Mouse (Mus musculus) liver, embryonic 15.5 days (tissue): ENCODE measurements around the gene Gm20388. TPM values are rescaled to one million over a fixed set of nuclear protein-coding genes. Genes with fewer than 3 reads are reported as not detected.

ENCODE experiments used
- ATAC-seq: fragments of 200-750 bp; cut with Nextera tagmentation; 2 replicates; pipeline ENCODE4 v1.8.0; 2017; ENCODE audit warnings: moderate number of reproducible peaks, mild to moderate bottlenecking, moderate library complexity; ENCODE audit not compliant: insufficient read depth
- H3K27ac ChIP-seq: fragments of 300-500 bp; sonication (generic); replicated peaks from 2 replicates; pipeline ENCODE4 v1.5.1; 2015; ENCODE audit warnings: mild to moderate bottlenecking, inconsistent platforms
- H3K27me3 ChIP-seq: fragments of 300-500 bp; sonication (generic); 2 replicates; pipeline ENCODE4 v1.6.1; 2015; ENCODE audit warnings: mild to moderate bottlenecking, inconsistent platforms
- H3K36me3 ChIP-seq: fragments of 300-500 bp; sonication (generic); replicated peaks from 2 replicates; pipeline ENCODE4 v1.6.1; 2015; ENCODE audit warnings: moderate library complexity, mild to moderate bottlenecking, inconsistent platforms
- H3K4me1 ChIP-seq: fragments of 300-500 bp; sonication (generic); replicated peaks from 2 replicates; pipeline ENCODE4 v1.6.1; 2015; ENCODE audit warnings: inconsistent platforms
- H3K4me2 ChIP-seq: fragments of 300-500 bp; sonication (generic); 2 replicates; pipeline ENCODE4 v1.6.1; 2015; ENCODE audit warnings: moderate library complexity, mild to moderate bottlenecking, inconsistent platforms
- H3K4me3 ChIP-seq: fragments of 300-500 bp; sonication (generic); replicated peaks from 2 replicates; pipeline ENCODE4 v1.5.1; 2015; ENCODE audit warnings: mild to moderate bottlenecking, inconsistent platforms
- H3K9ac ChIP-seq: fragments of 300-500 bp; sonication (generic); 2 replicates; pipeline ENCODE4 v1.6.1; 2015; ENCODE audit warnings: moderate library complexity, mild to moderate bottlenecking, inconsistent platforms
- H3K9me3 ChIP-seq: fragments of 300-500 bp; sonication (generic); replicated peaks from 2 replicates; pipeline ENCODE4 v1.6.1; 2016; ENCODE audit warnings: inconsistent platforms
- WGBS: fragments of 180-500 bp; shearing (Covaris S2); methylation state at CpG from one replicate; pipeline ENCODE4 v1.1.7; 2015; ENCODE audit warnings: mixed read lengths; ENCODE audit not compliant: insufficient replicate concordance; 5-methylcytosine and 5-hydroxymethylcytosine counted together
- polyA plus RNA-seq: library from polyadenylated mRNA; unstranded; fragments of >200 nt; fragmentation: Nextera tagmentation; extraction: Ambion mirVana; gene quantifications from 2 replicates; pipeline ENCODE4 v1.2.1, GENCODE M21; 2015

Gene Gm20388
- polyA plus RNA-seq, 1 experiment from 2014 or later, result not detected

DNA sequence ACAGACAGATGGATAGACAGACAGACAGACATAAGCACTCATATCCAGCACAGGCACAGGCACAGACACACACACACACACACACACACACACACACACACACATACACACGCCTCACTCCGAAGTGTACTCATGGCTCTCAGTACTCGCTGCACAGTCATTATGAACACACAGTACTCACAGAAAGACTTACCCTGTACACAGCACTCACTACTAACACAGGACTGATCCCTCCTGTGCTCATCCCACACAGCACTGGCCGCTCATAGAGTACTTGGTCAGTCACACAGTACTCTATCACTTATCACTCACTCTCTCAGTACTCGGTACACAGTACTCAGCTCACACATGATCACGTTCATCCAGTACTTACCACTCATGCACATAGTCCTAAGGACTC lies 462.0 kb downstream of the Gm20388 start:
- Histone ChIP-seq H3K27ac (peak overlapping the region; percentile 98), H3K4me1 (peaks cover 98% of the 10 kb centered on the region), H3K4me2 (peak overlapping the region; percentile 89), H3K9ac (peak overlapping the region; percentile 60), H3K36me3 (no peaks in the 10 kb centered on the region), H3K4me3 (no peak overlapping the region), H3K9me3 (no peaks in the 10 kb centered on the region), H3K27me3 (no peaks in the 10 kb centered on the region)
- WGBS, result 49% methylated on average over 6 of the region's 6 CpGs
- no peak for ATAC-seq

DNA sequence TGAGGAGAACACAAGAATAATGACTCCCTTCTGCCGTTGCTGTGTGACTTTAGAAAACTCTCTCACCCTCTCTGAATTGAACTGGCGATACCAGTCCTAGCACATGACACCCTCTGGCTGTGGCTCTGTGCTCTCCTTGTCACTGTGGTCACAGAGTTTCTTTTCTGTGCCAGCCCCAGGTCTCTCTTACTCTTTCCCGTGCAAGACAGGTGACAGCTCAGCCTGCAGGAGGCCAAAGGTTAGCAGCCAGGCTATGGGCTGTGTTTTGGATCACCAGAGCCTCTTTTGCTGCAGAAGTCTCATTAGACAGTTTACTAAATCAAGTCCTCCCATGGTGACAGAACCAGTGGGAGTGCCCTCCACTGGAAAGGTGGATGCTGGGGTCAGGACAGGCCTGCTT lies 463.0 kb downstream of the Gm20388 start:
- 58% methylated on average over 3 of the region's 3 CpGs for WGBS
- Histone ChIP-seq H3K27me3 (no peaks in the 10 kb centered on the region), H3K4me1 (peaks cover 98% of the 10 kb centered on the region), H3K9me3 (no peaks in the 10 kb centered on the region), H3K27ac (peak overlapping the region; percentile 98), H3K9ac (peak overlapping the region; percentile 60), H3K36me3 (no peaks in the 10 kb centered on the region), H3K4me2 (no peak overlapping the region), H3K4me3 (no peak overlapping the region)
- no peak for ATAC-seq

GRCm38 (mm10) chr8:120374070-120374469 lies 463.4 kb downstream of the Gm20388 start:
- 86% methylated on average over 1 of the region's 1 CpGs for WGBS
- Histone ChIP-seq H3K9ac (peak overlapping the region; percentile 60; the same call in 1 of the 2 replicates), H3K36me3 (no peaks in the 10 kb centered on the region), H3K27me3 (no peaks in the 10 kb centered on the region), H3K4me3 (no peak overlapping the region), H3K27ac (peak overlapping the region; percentile 98), H3K4me1 (peaks cover 98% of the 10 kb centered on the region), H3K4me2 (no peak overlapping the region), H3K9me3 (no peaks in the 10 kb centered on the region)
- ATAC-seq, result no peak

DNA sequence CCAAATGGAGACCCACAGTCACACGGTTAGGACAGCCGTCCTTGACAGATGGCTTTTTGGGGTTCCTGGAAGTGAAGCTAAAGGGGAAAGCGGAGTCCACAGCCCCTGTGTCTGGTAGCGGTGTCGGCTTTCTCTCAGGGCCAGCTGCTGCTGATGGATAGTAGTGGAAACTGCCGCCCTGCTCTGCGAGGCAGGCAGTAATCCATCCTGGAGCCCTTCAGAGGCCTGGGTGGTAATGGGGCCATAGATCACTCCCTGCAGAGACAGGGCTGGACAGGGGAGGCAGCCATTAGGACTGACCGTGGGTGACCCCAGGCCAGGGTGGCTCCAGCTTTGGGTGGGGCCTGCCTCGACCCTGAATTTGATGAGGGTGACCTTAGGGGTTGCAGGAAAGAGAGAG lies 463.9 kb downstream of the Gm20388 start:
- no peak for ATAC-seq

GRCm38 (mm10) chr8:120375170-120375569 lies 464.5 kb downstream of the Gm20388 start:
- Histone ChIP-seq H3K4me3 (no peak overlapping the region), H3K27me3 (no peaks in the 10 kb centered on the region), H3K36me3 (no peaks in the 10 kb centered on the region), H3K9ac (peak overlapping the region; percentile 60), H3K4me1 (peaks cover 96% of the 10 kb centered on the region), H3K9me3 (no peaks in the 10 kb centered on the region), H3K27ac (peak overlapping the region; percentile 98), H3K4me2 (peak overlapping the region; percentile 23; the same call in 1 of the 2 replicates)
- ATAC-seq, result no peak
- 9% methylated on average over 5 of the region's 5 CpGs for WGBS

More for the DNA sequence above, 463.9 kb downstream of the Gm20388 start:
- Histone ChIP-seq H3K4me1 (peaks cover 98% of the 10 kb centered on the region), H3K4me3 (no peak overlapping the region), H3K4me2 (no peak overlapping the region), H3K36me3 (no peaks in the 10 kb centered on the region), H3K27me3 (no peaks in the 10 kb centered on the region), H3K27ac (peak overlapping the region; percentile 98), H3K9ac (peak overlapping the region; percentile 60), H3K9me3 (no peaks in the 10 kb centered on the region)
- 51% methylated on average over 9 of the region's 9 CpGs for WGBS

DNA sequence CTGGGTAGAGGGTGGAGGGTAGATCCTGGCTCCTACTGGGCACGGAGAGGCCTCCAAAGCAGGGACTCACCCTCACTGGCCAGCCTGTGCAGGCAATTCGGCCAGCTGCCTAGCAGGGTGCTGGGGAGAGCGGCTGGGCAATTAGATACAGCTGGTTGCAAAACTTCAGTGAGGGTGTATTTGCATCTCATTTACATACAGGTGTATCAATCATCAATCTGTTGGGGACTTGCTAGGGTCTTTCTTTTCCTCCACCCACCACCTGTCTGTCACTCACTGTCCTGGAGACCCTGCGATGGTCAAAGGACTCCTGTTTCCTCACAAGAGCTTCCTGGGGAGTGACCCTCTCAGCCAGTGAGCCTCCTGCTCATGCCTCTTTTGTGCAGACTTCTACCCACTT lies 465.6 kb downstream of the Gm20388 start:
- Histone ChIP-seq H3K4me3 (no peak overlapping the region), H3K9ac (no peak overlapping the region), H3K4me2 (no peak overlapping the region), H3K36me3 (no peaks in the 10 kb centered on the region), H3K9me3 (no peaks in the 10 kb centered on the region), H3K27me3 (no peaks in the 10 kb centered on the region), H3K4me1 (peaks cover 88% of the 10 kb centered on the region), H3K27ac (peak overlapping the region; percentile 98)
- ATAC-seq, result no peak
- 80% methylated on average over 4 of the region's 4 CpGs for WGBS

- Histone ChIP-seq H3K9me3 (no peaks in the 10 kb centered on the region), H3K27me3 (no peaks in the 10 kb centered on the region), H3K4me1 (peaks cover 84% of the 10 kb centered on the region), H3K9ac (peak overlapping the region; percentile 38; the same call in 1 of the 2 replicates), H3K36me3 (no peaks in the 10 kb centered on the region), H3K4me3 (no peak overlapping the region), H3K27ac (peak overlapping the region; percentile 98), H3K4me2 (peak overlapping the region; percentile 25)
- no peak for ATAC-seq
- WGBS, result 55% methylated on average over 22 of the region's 22 CpGs
Observed at GRCm38 (mm10) chr8:120376847-120377802, 466.5 kb downstream of the Gm20388 start.

DNA sequence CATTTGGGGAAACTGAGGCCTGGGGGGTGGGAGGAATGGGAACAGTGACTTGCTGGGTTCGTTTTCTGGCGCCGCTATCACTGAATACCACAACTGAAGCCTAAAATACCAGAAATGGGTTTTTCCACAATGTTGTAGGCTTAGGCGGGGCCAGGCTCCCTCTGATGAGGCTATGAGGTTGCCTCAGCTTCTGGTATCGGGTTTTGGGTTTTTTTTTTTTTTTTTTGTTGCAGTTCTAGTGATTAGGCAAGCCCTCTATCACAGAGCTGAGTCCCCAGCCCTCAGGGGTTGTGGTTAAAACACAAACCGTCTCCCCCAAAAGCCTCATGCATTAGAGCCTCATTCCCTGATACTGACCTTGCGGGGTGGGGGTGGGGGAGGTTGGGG lies 467.2 kb downstream of the Gm20388 start:
- H3K4me2 ChIP-seq, result peak overlapping the region; percentile 25
- H3K27me3 ChIP-seq, result no peaks in the 10 kb centered on the region
- H3K9ac ChIP-seq, result peak overlapping the region; percentile 38; the same call in 1 of the 2 replicates
- peak overlapping the region; percentile 98 for H3K27ac ChIP-seq
- peak; percentile 30; the same call in 1 of the 2 replicates for ATAC-seq
- no peaks in the 10 kb centered on the region for H3K9me3 ChIP-seq
- WGBS, result 11% methylated on average over 7 of the region's 7 CpGs
- no peak overlapping the region for H3K4me3 ChIP-seq
- H3K4me1 ChIP-seq, result peaks cover 77% of the 10 kb centered on the region
- H3K36me3 ChIP-seq, result no peaks in the 10 kb centered on the region

DNA sequence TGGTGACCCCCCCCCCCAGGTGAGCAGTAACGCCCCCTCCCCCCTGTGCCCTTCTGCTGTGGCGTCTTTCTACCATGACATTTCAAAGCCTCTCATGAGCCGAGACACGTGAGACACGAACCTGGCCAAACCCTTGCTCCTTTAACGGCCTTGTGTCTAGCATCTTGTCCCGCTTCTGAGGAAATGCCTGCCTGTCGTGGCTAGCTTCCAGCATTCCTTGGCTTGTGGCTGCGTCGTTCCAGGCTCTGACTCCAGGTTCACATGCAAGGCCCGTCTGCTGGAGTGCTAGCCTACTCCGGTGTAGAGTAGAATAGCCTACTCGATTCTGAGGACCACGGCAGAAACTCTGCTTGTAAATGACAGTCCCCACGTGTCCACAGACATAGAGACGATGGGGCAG lies 467.7 kb downstream of the Gm20388 start:
- no peak for ATAC-seq
- H3K9ac ChIP-seq, result no peak overlapping the region; the same call in 1 of the 2 replicates
- H3K9me3 ChIP-seq, result no peaks in the 10 kb centered on the region
- 0 out of 2 replicates have a peak, but pooled peaks cover 3% of the 10 kb centered on the region for H3K27me3 ChIP-seq
- peak overlapping the region; percentile 98 for H3K27ac ChIP-seq
- WGBS, result 38% methylated on average over 16 of the region's 16 CpGs
- H3K4me2 ChIP-seq, result peak overlapping the region; percentile 25; the same call in 1 of the 2 replicates
- H3K4me3 ChIP-seq, result no peak overlapping the region
- H3K36me3 ChIP-seq, result no peaks in the 10 kb centered on the region
- peaks cover 75% of the 10 kb centered on the region for H3K4me1 ChIP-seq

- Histone ChIP-seq H3K9me3 (no peaks in the 10 kb centered on the region), H3K36me3 (no peaks in the 10 kb centered on the region), H3K27ac (peak overlapping the region; percentile 33; the same call in 1 of the 2 replicates), H3K27me3 (0 out of 2 replicates have a peak, but pooled peaks cover 3% of the 10 kb centered on the region), H3K9ac (no peak overlapping the region), H3K4me3 (no peak overlapping the region), H3K4me2 (no peak overlapping the region), H3K4me1 (peaks cover 71% of the 10 kb centered on the region)
- ATAC-seq, result no peak
- 47% methylated on average over 3 of the region's 3 CpGs for WGBS
Observed at GRCm38 (mm10) chr8:120379015-120379414, 468.4 kb downstream of the Gm20388 start.

DNA sequence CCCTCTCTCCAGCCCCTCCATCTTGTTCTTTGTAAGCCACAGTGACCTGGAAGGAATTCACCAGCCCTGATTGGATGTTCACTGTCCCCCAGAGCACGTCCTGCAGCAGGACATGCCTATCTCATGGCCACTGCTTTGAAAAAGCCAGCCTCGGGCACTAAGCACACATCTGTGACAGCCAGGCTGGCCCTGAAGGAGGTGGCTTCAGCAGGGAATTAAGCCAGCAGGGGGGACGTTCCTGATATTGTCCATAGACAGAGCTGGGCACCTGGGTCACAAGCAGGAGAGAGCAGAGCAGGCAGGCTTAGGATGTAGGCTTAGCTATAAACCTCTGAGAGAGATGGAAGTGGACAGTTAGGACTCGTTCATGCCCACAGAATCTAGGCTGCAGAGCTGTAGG lies 471.2 kb downstream of the Gm20388 start:
- Histone ChIP-seq H3K4me3 (no peak overlapping the region), H3K36me3 (no peaks in the 10 kb centered on the region), H3K9me3 (no peaks in the 10 kb centered on the region), H3K9ac (no peak overlapping the region), H3K27ac (peak overlapping the region; percentile 42; the same call in 1 of the 2 replicates), H3K4me1 (peaks cover 60% of the 10 kb centered on the region), H3K27me3 (0 out of 2 replicates have a peak, but pooled peaks cover 3% of the 10 kb centered on the region), H3K4me2 (no peak overlapping the region)
- 59% methylated on average over 4 of the region's 4 CpGs for WGBS
- ATAC-seq, result no peak
